Mouse (Mus musculus) megakaryocyte, embryonic 14.5 days (primary cell): Measurements from ENCODE around the gene B3galt4.

ENCODE experiments used
- FLI1 ChIP-seq: IDR thresholded peaks from 2 replicates; pipeline ENCODE4 v1.6.1; 2012; ENCODE audit warnings: low read length, inconsistent platforms, mixed read lengths
- GATA1 ChIP-seq: IDR thresholded peaks from 3 replicates; pipeline ENCODE4 v1.6.1; 2012; ENCODE audit warnings: mixed read lengths, low read length, inconsistent platforms, borderline replicate concordance

DNA sequence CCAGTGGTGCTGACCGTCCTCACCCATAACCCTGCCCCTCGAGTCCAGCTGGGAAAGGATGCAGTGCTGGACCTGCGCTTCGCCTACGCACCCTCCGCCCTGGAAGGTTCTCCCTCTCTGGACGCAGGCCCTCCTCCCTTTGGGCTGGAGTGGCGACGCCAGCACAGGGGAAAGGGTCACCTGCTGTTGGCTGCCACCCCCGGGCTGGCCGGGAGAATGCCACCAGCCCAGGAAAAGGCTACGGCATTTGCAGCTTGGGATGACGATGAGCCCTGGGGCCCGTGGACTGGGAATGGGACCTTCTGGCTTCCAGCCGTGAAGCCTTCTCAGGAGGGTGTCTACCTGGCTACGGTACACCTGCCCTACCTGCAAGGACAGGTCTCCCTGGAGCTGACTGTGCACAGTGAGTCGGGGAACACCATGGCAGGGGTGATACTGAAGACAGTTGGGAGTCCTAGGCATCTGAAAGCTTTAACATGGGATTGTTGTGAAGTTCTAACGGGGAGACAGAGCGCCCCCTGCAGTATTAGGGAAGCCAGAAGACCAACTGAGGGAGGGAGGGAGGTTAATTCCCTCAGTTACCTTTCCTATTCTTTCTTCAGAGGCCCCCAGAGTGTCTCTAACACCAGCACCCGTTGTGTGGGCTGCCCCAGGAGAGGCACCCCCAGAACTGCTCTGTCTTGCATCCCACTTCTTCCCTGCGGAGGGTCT is 25.7 kb downstream of the B3galt4 start:
- TF ChIP-seq GATA1, result no peak
- no peak for TF ChIP-seq FLI1
